Mouse (Mus musculus): Measurements from ENCODE around the gene Elk1. TPM values are rescaled to one million over a fixed set of nuclear protein-coding genes. Genes with fewer than 3 reads are reported as not detected.

Elk1 gene
- 10.9 and 12.5 TPM in 2 replicates for polyA plus RNA-seq (2015; fragmentation: Nextera tagmentation; extraction: Ambion mirVana)

- H3K9ac ChIP-seq: peak within 1 kb of the TSS; percentile 70
- WGBS: 10% methylated on average over 24 of the region's 30 CpGs
- peak; percentile 97 for ATAC-seq (ENCODE audit: borderline replicate concordance, extremely low read depth, low FRiP score, low TSS enrichment)
- peak within 1 kb of the TSS; percentile 52 for H3K4me2 ChIP-seq
- H3K4me1 ChIP-seq: no peaks in the 10 kb centered on the region
- H3K27me3 ChIP-seq: no peaks in the 10 kb centered on the region
- H3K27ac ChIP-seq: peak within 1 kb of the TSS; percentile 53; the same call in 1 of the 2 replicates
- no peaks in the 10 kb centered on the region for H3K9me3 ChIP-seq
- peak within 1 kb of the TSS; percentile 73 for H3K4me3 ChIP-seq
- H3K36me3 ChIP-seq: no peaks in the 10 kb centered on the region
These were observed at the start of gene Elk1 for GRCm38 (mm10) chrX:20950191-20950880. Elk1 (minus strand) TSS chrX:20950608.

- Histone ChIP-seq H3K4me1 (no peaks in the 10 kb centered on the region), H3K4me2 (no peak overlapping the region), H3K27ac (no peak overlapping the region), H3K9me3 (no peaks in the 10 kb centered on the region), H3K27me3 (no peaks in the 10 kb centered on the region), H3K9ac (no peak overlapping the region), H3K36me3 (no peaks in the 10 kb centered on the region), H3K4me3 (no peak overlapping the region)
- no peak for ATAC-seq (ENCODE audit: borderline replicate concordance, extremely low read depth, low FRiP score, low TSS enrichment)
- WGBS: 70% methylated on average over 1 of the region's 1 CpGs
These were observed 30.5 kb upstream of the Elk1 start for GRCm38 (mm10) chrX:20980901-20981300.

DNA sequence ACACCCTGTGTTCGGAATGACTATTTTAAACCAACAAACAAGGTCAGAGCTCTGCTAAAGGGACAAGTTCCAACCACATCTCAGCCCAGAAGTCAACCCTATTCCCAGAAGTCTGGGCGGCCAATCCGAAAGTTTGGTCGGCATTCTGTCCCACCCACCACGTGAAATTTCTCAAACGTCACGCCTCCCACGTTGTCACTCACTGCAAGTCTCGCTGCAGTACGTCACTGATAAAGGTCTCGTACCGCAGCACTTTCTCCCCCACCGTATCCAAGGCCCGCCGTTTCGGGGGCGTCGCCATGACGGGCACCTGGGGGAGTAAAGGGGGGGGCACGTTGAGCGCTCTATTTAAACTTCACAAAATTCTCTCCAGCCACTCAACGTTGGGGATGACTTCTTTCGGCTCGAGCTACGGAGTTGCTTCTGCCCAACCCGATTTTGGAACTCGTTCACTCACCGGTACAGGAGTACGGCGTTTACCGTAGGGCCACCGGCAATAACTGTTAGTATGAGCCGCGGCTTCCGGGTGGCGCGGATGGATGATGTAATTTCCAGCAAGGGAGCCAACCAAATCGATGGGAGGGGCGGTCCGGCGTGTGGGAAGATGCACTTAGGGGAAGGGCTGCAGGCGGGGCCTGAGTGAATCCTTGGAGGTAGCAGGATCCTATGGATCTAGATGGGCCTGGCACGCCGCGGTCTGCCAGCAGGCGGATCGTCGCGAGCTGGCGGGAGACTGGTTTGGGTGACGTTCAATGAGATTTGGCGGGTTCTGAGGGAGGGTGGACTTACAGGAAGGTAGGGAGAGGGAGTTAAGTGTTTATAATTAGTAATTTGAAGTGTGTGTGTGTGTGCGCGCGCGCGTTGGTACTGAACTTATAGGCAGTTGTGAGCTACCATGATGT lies 11.3 kb upstream of the Elk1 start, which contains the start of gene Uxt:
Gene Uxt (minus strand): TSS at position 541 of the 902 bp plus-strand sequence.
- Histone ChIP-seq H3K9me3 (no peaks in the 10 kb centered on the region), H3K36me3 (no peaks in the 10 kb centered on the region)

GRCm38 (mm10) chrX:20946055-20946454 lies 4.4 kb downstream of the Elk1 start:
- no peaks in the 10 kb centered on the region for H3K9me3 ChIP-seq
- H3K4me2 ChIP-seq: no peak overlapping the region
- 6% methylated on average over 4 of the region's 4 CpGs for WGBS
- H3K9ac ChIP-seq: no peak overlapping the region
- H3K36me3 ChIP-seq: no peaks in the 10 kb centered on the region
- no peak overlapping the region for H3K27ac ChIP-seq
- ATAC-seq (ENCODE audit: borderline replicate concordance, extremely low read depth, low FRiP score, low TSS enrichment): no peak
- H3K27me3 ChIP-seq: no peaks in the 10 kb centered on the region
- no peaks in the 10 kb centered on the region for H3K4me1 ChIP-seq
- H3K4me3 ChIP-seq: no peak overlapping the region

More for the DNA sequence above, 11.3 kb upstream of the Elk1 start, which contains the start of gene Uxt:
- Histone ChIP-seq H3K9ac (peak within 1 kb of the TSS; percentile 27), H3K4me1 (no peaks in the 10 kb centered on the region), H3K4me2 (peak within 1 kb of the TSS; percentile 45), H3K27me3 (no peaks in the 10 kb centered on the region), H3K4me3 (peak within 1 kb of the TSS; percentile 55), H3K27ac (peak within 1 kb of the TSS; percentile 75)
- 14% methylated on average over 57 of the region's 57 CpGs for WGBS
- ATAC-seq (ENCODE audit: borderline replicate concordance, extremely low read depth, low FRiP score, low TSS enrichment): peak; percentile 98

DNA sequence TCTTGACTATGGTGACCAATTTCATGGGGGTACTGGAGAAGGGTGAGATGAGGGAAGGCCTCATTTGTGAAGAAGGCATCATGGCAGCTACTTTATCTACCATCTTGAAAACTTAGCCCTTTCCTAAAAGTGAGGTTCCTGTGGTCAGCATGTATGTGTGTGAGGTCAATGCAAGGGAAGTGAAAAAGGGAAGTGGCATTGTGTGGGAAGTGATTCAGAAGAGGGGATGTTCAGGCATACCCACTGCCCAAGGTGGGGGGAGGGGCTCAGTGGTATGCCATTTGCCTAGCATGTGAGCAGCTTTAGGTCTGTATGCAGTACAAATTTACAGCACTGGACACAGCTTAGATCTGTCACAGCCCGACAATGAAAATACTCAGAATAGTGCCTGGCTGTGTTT lies 18.4 kb downstream of the Elk1 start:
- Histone ChIP-seq H3K4me2 (no peak overlapping the region), H3K9ac (no peak overlapping the region), H3K36me3 (no peaks in the 10 kb centered on the region; the same call in 1 of the 2 replicates), H3K4me3 (no peak overlapping the region), H3K27me3 (no peaks in the 10 kb centered on the region), H3K4me1 (no peaks in the 10 kb centered on the region), H3K9me3 (no peaks in the 10 kb centered on the region), H3K27ac (no peak overlapping the region)
- no peak for ATAC-seq (ENCODE audit: borderline replicate concordance, extremely low read depth, low FRiP score, low TSS enrichment)
- WGBS: 75% methylated on average over 1 of the region's 1 CpGs

GRCm38 (mm10) chrX:20931364-20931763 lies 19.0 kb downstream of the Elk1 start, which contains the start of gene Cfp:
Cfp (minus strand) TSS chrX:20931555.
- no peaks in the 10 kb centered on the region for H3K4me1 ChIP-seq
- ATAC-seq (ENCODE audit: borderline replicate concordance, extremely low read depth, low FRiP score, low TSS enrichment): no peak
- H3K27me3 ChIP-seq: no peaks in the 10 kb centered on the region
- H3K9ac ChIP-seq: no peak within 1 kb of the TSS
- H3K4me2 ChIP-seq: no peak within 1 kb of the TSS
- no peaks in the 10 kb centered on the region for H3K9me3 ChIP-seq
- WGBS: 55% methylated on average over 1 of the region's 1 CpGs
- no peak within 1 kb of the TSS for H3K27ac ChIP-seq
- no peak within 1 kb of the TSS for H3K4me3 ChIP-seq
- H3K36me3 ChIP-seq: no peaks in the 10 kb centered on the region; the same call in 1 of the 2 replicates

DNA sequence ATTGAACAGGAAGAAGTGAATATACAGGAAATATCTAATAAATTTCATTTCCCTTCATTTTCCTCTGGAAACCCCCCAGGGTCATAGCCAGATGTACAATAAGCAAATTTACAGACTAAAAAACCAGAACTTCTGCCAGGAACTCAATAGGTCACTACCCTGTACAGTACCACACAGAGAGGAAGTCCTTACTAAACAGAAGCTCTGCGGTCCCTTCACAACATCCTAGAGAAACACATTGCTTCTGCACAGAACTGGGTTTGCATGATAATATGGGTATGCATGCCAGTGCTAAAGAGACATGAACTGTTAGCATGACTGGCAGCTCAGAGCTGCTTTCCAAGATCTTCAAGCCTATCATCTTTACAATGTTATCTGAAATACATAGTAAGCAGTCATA lies 20.5 kb downstream of the Elk1 start:
- Histone ChIP-seq H3K27ac (no peak overlapping the region), H3K9ac (no peak overlapping the region), H3K27me3 (no peaks in the 10 kb centered on the region), H3K4me1 (no peaks in the 10 kb centered on the region), H3K4me3 (no peak overlapping the region), H3K9me3 (no peaks in the 10 kb centered on the region), H3K4me2 (no peak overlapping the region), H3K36me3 (no peaks in the 10 kb centered on the region)
- no peak for ATAC-seq (ENCODE audit: borderline replicate concordance, extremely low read depth, low FRiP score, low TSS enrichment)
- 86% methylated on average over 1 of the region's 1 CpGs for WGBS

DNA sequence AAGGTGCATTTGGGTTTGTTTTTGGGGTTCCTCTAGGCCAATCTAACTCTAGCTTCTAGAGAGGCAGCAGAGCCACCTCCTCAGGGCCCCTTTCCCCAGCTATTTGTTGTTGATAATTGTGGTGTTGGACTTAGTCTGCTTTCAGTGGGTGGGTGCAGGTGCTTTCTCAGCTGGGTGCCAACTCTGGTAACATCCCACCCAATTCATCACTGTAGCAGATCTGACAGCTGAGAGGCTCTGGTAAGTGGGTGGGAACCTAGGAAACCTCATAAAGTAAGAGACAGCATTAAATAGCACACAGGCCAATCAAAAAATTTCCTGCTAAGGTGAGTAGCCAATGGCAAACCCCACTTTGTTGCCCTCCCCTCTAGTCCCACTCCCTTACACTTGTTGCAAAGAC lies 25.4 kb downstream of the Elk1 start:
- H3K27ac ChIP-seq: no peak overlapping the region
- no peaks in the 10 kb centered on the region for H3K27me3 ChIP-seq
- no peaks in the 10 kb centered on the region for H3K9me3 ChIP-seq
- no peak overlapping the region for H3K4me3 ChIP-seq
- H3K9ac ChIP-seq: no peak overlapping the region
- H3K4me1 ChIP-seq: no peaks in the 10 kb centered on the region; the same call in 1 of the 2 replicates
- H3K36me3 ChIP-seq: no peaks in the 10 kb centered on the region
- no peak for ATAC-seq (ENCODE audit: borderline replicate concordance, extremely low read depth, low FRiP score, low TSS enrichment)
- no peak overlapping the region for H3K4me2 ChIP-seq

- Histone ChIP-seq H3K4me2 (no peak overlapping the region), H3K27ac (no peak overlapping the region), H3K9ac (no peak overlapping the region), H3K9me3 (no peaks in the 10 kb centered on the region), H3K4me1 (no peaks in the 10 kb centered on the region; the same call in 1 of the 2 replicates), H3K36me3 (no peaks in the 10 kb centered on the region), H3K27me3 (no peaks in the 10 kb centered on the region; the same call in 1 of the 2 replicates), H3K4me3 (no peak overlapping the region)
- no peak for ATAC-seq (ENCODE audit: borderline replicate concordance, extremely low read depth, low FRiP score, low TSS enrichment)
- WGBS: 63% methylated on average over 1 of the region's 1 CpGs
These were observed 26.9 kb downstream of the Elk1 start for GRCm38 (mm10) chrX:20923506-20923905.

- H3K9me3 ChIP-seq: no peaks in the 10 kb centered on the region
- peak overlapping the region; percentile 37 for H3K4me3 ChIP-seq
- no peaks in the 10 kb centered on the region; the same call in 1 of the 2 replicates for H3K4me1 ChIP-seq
- ATAC-seq (ENCODE audit: borderline replicate concordance, extremely low read depth, low FRiP score, low TSS enrichment): no peak
- WGBS: 32% methylated on average over 5 of the region's 5 CpGs
- peak overlapping the region; percentile 79 for H3K4me2 ChIP-seq
- H3K36me3 ChIP-seq: no peaks in the 10 kb centered on the region
- H3K27ac ChIP-seq: no peak overlapping the region
- H3K9ac ChIP-seq: no peak overlapping the region
- no peaks in the 10 kb centered on the region; the same call in 1 of the 2 replicates for H3K27me3 ChIP-seq
These were observed 29.0 kb downstream of the Elk1 start for GRCm38 (mm10) chrX:20921366-20921765.

GRCm38 (mm10) chrX:20920844-20921364 lies 29.5 kb downstream of the Elk1 start, which contains the start of gene Syn1:
Syn1 (minus strand) TSS chrX:20921004.
- Histone ChIP-seq H3K4me2 (peak within 1 kb of the TSS; percentile 79), H3K9me3 (no peaks in the 10 kb centered on the region), H3K27me3 (no peaks in the 10 kb centered on the region; the same call in 1 of the 2 replicates), H3K36me3 (no peaks in the 10 kb centered on the region), H3K4me3 (peak within 1 kb of the TSS; percentile 37), H3K9ac (no peak within 1 kb of the TSS), H3K4me1 (no peaks in the 10 kb centered on the region; the same call in 1 of the 2 replicates), H3K27ac (no peak within 1 kb of the TSS)
- WGBS: 13% methylated on average over 42 of the region's 44 CpGs
- ATAC-seq (ENCODE audit: borderline replicate concordance, extremely low read depth, low FRiP score, low TSS enrichment): peak; percentile 95
